Mouse (Mus musculus): ENCODE results near the gene Exoc6b. TPM values are rescaled to one million over a fixed set of nuclear protein-coding genes. Genes with fewer than 3 reads are reported as not detected.

Exoc6b gene
- polyA plus RNA-seq, 1 experiment from 2014 or later = 2.0 TPM

GRCm38 (mm10) chr6:84899002-84899774 lies 170.1 kb downstream of the Exoc6b start:
- Histone ChIP-seq H3K4me2 (ENCODE audit: low read depth, low read length) (no peak overlapping the region), H3K27me3 (ENCODE audit: insufficient read depth, low read length) (no peaks in the 10 kb centered on the region), H3K36me3 (replicated peaks; ENCODE audit: insufficient read depth, low read length) (no peaks in the 10 kb centered on the region), H3K4me3 (ENCODE audit: low read depth, low read length) (no peak overlapping the region), H3K9me3 (ENCODE audit: low read length) (no peaks in the 10 kb centered on the region), H3K9ac (replicated peaks) (no peak overlapping the region), H3K27ac (ENCODE audit: low read depth) (no peak overlapping the region), H3K4me1 (ENCODE audit: insufficient read depth) (no peaks in the 10 kb centered on the region)
- ATAC-seq = no peak
- 75% methylated on average over 4 of the region's 4 CpGs for WGBS (ENCODE audit: insufficient replicate concordance)
- DNase-seq = no peak
- TF ChIP-seq EP300 (IDR thresholded peaks at IDR 0.05; ENCODE audit: low read depth) = no peak
- no peak for TF ChIP-seq CTCF (IDR thresholded peaks at IDR 0.05; ENCODE audit: low read depth)

GRCm38 (mm10) chr6:84893773-84894095 lies 175.6 kb downstream of the Exoc6b start:
- Histone ChIP-seq H3K4me2 (ENCODE audit: low read depth, low read length) (no peak overlapping the region), H3K27ac (ENCODE audit: low read depth) (no peak overlapping the region), H3K27me3 (ENCODE audit: insufficient read depth, low read length) (no peaks in the 10 kb centered on the region), H3K36me3 (replicated peaks; ENCODE audit: insufficient read depth, low read length) (no peaks in the 10 kb centered on the region), H3K9ac (replicated peaks) (no peak overlapping the region), H3K4me3 (ENCODE audit: low read depth, low read length) (no peak overlapping the region), H3K9me3 (ENCODE audit: low read length) (no peaks in the 10 kb centered on the region), H3K4me1 (ENCODE audit: insufficient read depth) (no peaks in the 10 kb centered on the region)
- no peak for TF ChIP-seq CTCF (IDR thresholded peaks at IDR 0.05; ENCODE audit: low read depth)
- TF ChIP-seq EP300 (IDR thresholded peaks at IDR 0.05; ENCODE audit: low read depth) = no peak
- no peak for ATAC-seq
- DNase-seq = no peak

- 21% methylated on average over 5 of the region's 5 CpGs for WGBS (ENCODE audit: insufficient replicate concordance)
These were observed 176.2 kb downstream of the Exoc6b start for GRCm38 (mm10) chr6:84892926-84893772.

GRCm38 (mm10) chr6:84886551-84886950 lies 182.8 kb downstream of the Exoc6b start:
- ATAC-seq (no peak), DNase-seq (no peak)
- Histone ChIP-seq H3K9ac (replicated peaks) (no peak overlapping the region), H3K27me3 (ENCODE audit: insufficient read depth, low read length) (no peaks in the 10 kb centered on the region), H3K36me3 (replicated peaks; ENCODE audit: insufficient read depth, low read length) (no peaks in the 10 kb centered on the region), H3K4me1 (ENCODE audit: insufficient read depth) (peaks cover 17% of the 10 kb centered on the region), H3K27ac (ENCODE audit: low read depth) (no peak overlapping the region), H3K9me3 (ENCODE audit: low read length) (no peaks in the 10 kb centered on the region), H3K4me2 (ENCODE audit: low read depth, low read length) (no peak overlapping the region), H3K4me3 (ENCODE audit: low read depth, low read length) (no peak overlapping the region)
- 52% methylated on average over 3 of the region's 3 CpGs for WGBS (ENCODE audit: insufficient replicate concordance)
- TF ChIP-seq CTCF (IDR thresholded peaks at IDR 0.05; ENCODE audit: low read depth) = no peak
- no peak for TF ChIP-seq EP300 (IDR thresholded peaks at IDR 0.05; ENCODE audit: low read depth)

More at GRCm38 (mm10) chr6:84892926-84893772, 176.2 kb downstream of the Exoc6b start:
- Histone ChIP-seq H3K36me3 (replicated peaks; ENCODE audit: insufficient read depth, low read length) (no peaks in the 10 kb centered on the region), H3K9me3 (ENCODE audit: low read length) (no peaks in the 10 kb centered on the region), H3K27me3 (ENCODE audit: insufficient read depth, low read length) (no peaks in the 10 kb centered on the region), H3K9ac (replicated peaks) (no peak overlapping the region), H3K4me2 (ENCODE audit: low read depth, low read length) (no peak overlapping the region), H3K4me1 (ENCODE audit: insufficient read depth) (no peaks in the 10 kb centered on the region), H3K4me3 (ENCODE audit: low read depth, low read length) (no peak overlapping the region), H3K27ac (ENCODE audit: low read depth) (no peak overlapping the region)
- ATAC-seq (no peak), DNase-seq (no peak)
- TF ChIP-seq EP300 (IDR thresholded peaks at IDR 0.05; ENCODE audit: low read depth) (no peak), CTCF (IDR thresholded peaks at IDR 0.05; ENCODE audit: low read depth) (no peak)

- 42% methylated on average over 1 of the region's 1 CpGs for WGBS (ENCODE audit: insufficient replicate concordance)
- TF ChIP-seq CTCF (IDR thresholded peaks at IDR 0.05; ENCODE audit: low read depth) (no peak), EP300 (IDR thresholded peaks at IDR 0.05; ENCODE audit: low read depth) (no peak)
- ATAC-seq = no peak
- Histone ChIP-seq H3K36me3 (replicated peaks; ENCODE audit: insufficient read depth, low read length) (no peaks in the 10 kb centered on the region), H3K9me3 (ENCODE audit: low read length) (no peaks in the 10 kb centered on the region), H3K4me3 (ENCODE audit: low read depth, low read length) (no peak overlapping the region), H3K4me2 (ENCODE audit: low read depth, low read length) (no peak overlapping the region), H3K27me3 (ENCODE audit: insufficient read depth, low read length) (no peaks in the 10 kb centered on the region), H3K4me1 (ENCODE audit: insufficient read depth) (peaks cover 17% of the 10 kb centered on the region), H3K9ac (replicated peaks) (no peak overlapping the region), H3K27ac (ENCODE audit: low read depth) (no peak overlapping the region)
- no peak for DNase-seq
These were observed 184.2 kb downstream of the Exoc6b start for GRCm38 (mm10) chr6:84885080-84885479.

- Histone ChIP-seq H3K4me3 (ENCODE audit: low read depth, low read length) (no peak overlapping the region), H3K9me3 (ENCODE audit: low read length) (no peaks in the 10 kb centered on the region), H3K4me1 (ENCODE audit: insufficient read depth) (peaks cover 17% of the 10 kb centered on the region), H3K9ac (replicated peaks) (no peak overlapping the region), H3K4me2 (ENCODE audit: low read depth, low read length) (no peak overlapping the region), H3K27me3 (ENCODE audit: insufficient read depth, low read length) (no peaks in the 10 kb centered on the region), H3K27ac (ENCODE audit: low read depth) (no peak overlapping the region), H3K36me3 (replicated peaks; ENCODE audit: insufficient read depth, low read length) (no peaks in the 10 kb centered on the region)
- WGBS (ENCODE audit: insufficient replicate concordance) = 25% methylated on average over 4 of the region's 4 CpGs
- no peak for DNase-seq
- no peak for ATAC-seq
- TF ChIP-seq CTCF (IDR thresholded peaks at IDR 0.05; ENCODE audit: low read depth) = no peak
- no peak for TF ChIP-seq EP300 (IDR thresholded peaks at IDR 0.05; ENCODE audit: low read depth)
These were observed 185.6 kb downstream of the Exoc6b start for GRCm38 (mm10) chr6:84883720-84884119.
